Mouse (Mus musculus): ENCODE results near the gene Tra2a. TPM values are rescaled to one million over a fixed set of nuclear protein-coding genes. Genes with fewer than 3 reads are reported as not detected.
A peak's percentile ranks its signal among the peaks of the same experiment; 100 is the strongest.

Gene Tra2a
- polyA plus RNA-seq, 1 experiment from 2014 or later = 177 TPM

DNA sequence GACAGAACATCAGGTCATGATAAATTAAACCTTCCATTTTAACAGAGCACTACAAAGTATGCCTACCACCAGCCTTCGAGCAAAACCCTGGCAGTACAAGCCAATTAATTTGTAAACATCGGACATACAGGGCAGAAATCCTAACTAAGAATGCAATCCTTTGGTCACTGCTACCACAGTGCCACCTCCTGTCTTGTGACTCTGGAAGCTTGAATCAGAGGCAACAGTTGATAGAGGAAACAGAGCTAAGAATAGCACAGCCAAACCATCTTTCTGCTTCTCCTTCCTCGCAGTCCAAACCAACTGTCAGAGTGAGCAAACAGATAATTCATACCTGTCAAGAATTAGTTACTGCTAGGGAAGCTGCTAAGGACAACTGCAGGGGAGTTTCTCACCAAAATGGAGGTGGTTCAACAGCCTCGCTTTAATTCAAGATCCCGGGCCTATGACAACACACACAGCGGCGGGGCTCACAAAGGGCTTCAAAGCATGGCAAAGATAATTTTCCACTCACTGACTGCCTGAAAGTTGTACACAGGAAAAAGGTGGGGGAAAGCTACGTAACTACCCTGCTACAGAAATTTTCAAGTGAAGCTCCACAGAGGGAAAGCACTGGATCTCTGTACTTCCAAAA lies 55.4 kb downstream of the Tra2a start:
- Histone ChIP-seq H3K27ac (no peak overlapping the region), H3K4me1 (peaks cover 55% of the 10 kb centered on the region), H3K9ac (no peak overlapping the region), H3K4me2 (peak overlapping the region; percentile 6; the same call in 1 of the 2 replicates), H3K36me3 (ENCODE audit: poor library complexity, severe bottlenecking) (peaks cover 45% of the 10 kb centered on the region), H3K27me3 (no peaks in the 10 kb centered on the region), H3K4me3 (no peak overlapping the region), H3K9me3 (replicated peaks) (no peaks in the 10 kb centered on the region)
- ATAC-seq = no peak
- WGBS = 81% methylated on average over 8 of the region's 8 CpGs

- Histone ChIP-seq H3K4me2 (no peak overlapping the region), H3K9me3 (replicated peaks) (no peaks in the 10 kb centered on the region), H3K27ac (no peak overlapping the region), H3K36me3 (ENCODE audit: poor library complexity, severe bottlenecking) (peaks cover 48% of the 10 kb centered on the region), H3K27me3 (no peaks in the 10 kb centered on the region), H3K4me1 (peaks cover 41% of the 10 kb centered on the region), H3K4me3 (no peak overlapping the region), H3K9ac (no peak overlapping the region)
- ATAC-seq = no peak
- WGBS = 71% methylated on average over 1 of the region's 1 CpGs
These were observed 57.4 kb downstream of the Tra2a start for GRCm38 (mm10) chr6:49206416-49206815.

DNA sequence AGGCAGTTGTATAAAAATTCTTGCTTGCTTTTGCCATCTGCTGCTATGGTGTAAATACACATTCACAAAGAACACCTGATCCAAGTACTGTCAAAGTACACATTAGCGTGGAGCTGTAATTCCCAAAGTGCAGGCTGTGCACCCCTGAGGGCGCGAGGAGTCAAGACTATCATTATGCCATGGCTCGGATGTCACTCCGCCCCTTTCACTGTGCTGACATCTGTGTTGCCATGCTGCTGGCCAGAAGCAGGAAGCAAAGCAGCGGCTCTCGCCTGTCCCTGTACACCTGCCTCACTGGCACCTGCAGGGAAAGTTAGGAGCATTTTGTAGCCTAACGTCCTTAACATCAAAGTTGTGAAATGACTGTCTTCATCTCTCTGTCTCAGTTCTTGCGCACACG lies 68.6 kb downstream of the Tra2a start:
- WGBS = 89% methylated on average over 10 of the region's 10 CpGs
- Histone ChIP-seq H3K36me3 (ENCODE audit: poor library complexity, severe bottlenecking) (peaks cover 32% of the 10 kb centered on the region), H3K4me1 (peaks cover 7% of the 10 kb centered on the region; the same call in 1 of the 2 replicates), H3K9ac (no peak overlapping the region), H3K4me2 (no peak overlapping the region), H3K27ac (no peak overlapping the region), H3K27me3 (no peaks in the 10 kb centered on the region), H3K4me3 (no peak overlapping the region), H3K9me3 (replicated peaks) (no peaks in the 10 kb centered on the region)
- no peak for ATAC-seq

- Histone ChIP-seq H3K4me1 (peaks cover 7% of the 10 kb centered on the region; the same call in 1 of the 2 replicates), H3K9me3 (replicated peaks) (no peaks in the 10 kb centered on the region), H3K9ac (no peak overlapping the region), H3K27ac (no peak overlapping the region), H3K4me3 (no peak overlapping the region), H3K4me2 (no peak overlapping the region), H3K36me3 (ENCODE audit: poor library complexity, severe bottlenecking) (peaks cover 32% of the 10 kb centered on the region), H3K27me3 (no peaks in the 10 kb centered on the region)
- ATAC-seq = no peak
- 96% methylated on average over 4 of the region's 4 CpGs for WGBS
These were observed 69.3 kb downstream of the Tra2a start for GRCm38 (mm10) chr6:49194536-49194935.

Other genes starting within 250 kb of the Tra2a start
- 0.19 and 0.24 TPM in 2 replicates for gene Gpnmb, start 227.5 kb downstream of the Tra2a start, polyA plus RNA-seq (2015; fragmentation: Nextera tagmentation; extraction: Ambion mirVana)
- 68.3 and 74.0 TPM in 2 replicates for gene Malsu1, start 190.2 kb downstream of the Tra2a start, polyA plus RNA-seq (2015; fragmentation: Nextera tagmentation; extraction: Ambion mirVana)
- 55.2 and 56.9 TPM in 2 replicates for gene Igf2bp3, start 49.1 kb downstream of the Tra2a start, polyA plus RNA-seq (2015; fragmentation: Nextera tagmentation; extraction: Ambion mirVana)
- 6.9 and 7.0 TPM in 2 replicates for gene Ccdc126, start 55.2 kb upstream of the Tra2a start, polyA plus RNA-seq (2015; fragmentation: Nextera tagmentation; extraction: Ambion mirVana)
- gene Fam221a, start 103.7 kb upstream of the Tra2a start, polyA plus RNA-seq (2015; fragmentation: Nextera tagmentation; extraction: Ambion mirVana) = 4.2 and 7.0 TPM in 2 replicates
- gene Stk31, start 131.6 kb upstream of the Tra2a start, polyA plus RNA-seq (2015; fragmentation: Nextera tagmentation; extraction: Ambion mirVana) = 0.06 TPM in 1 of 2 replicates, not detected in the other